Mouse (Mus musculus) bone marrow macrophage, adult 2 months (primary cell): ENCODE results near the gene Dnm3. TPM values are rescaled to one million over a fixed set of nuclear protein-coding genes. Genes with fewer than 3 reads are reported as not detected.

Experiments used
- H3K27ac ChIP-seq: 2 replicates; pipeline ENCODE4 v1.5.1; 2012; ENCODE audit warnings: low read depth, low read length; ENCODE audit not compliant: insufficient read depth
- H3K4me1 ChIP-seq: 2 replicates; pipeline ENCODE4 v1.6.1; 2012; ENCODE audit warnings: low read length; ENCODE audit not compliant: control insufficient read depth, insufficient read depth
- H3K4me3 ChIP-seq: 2 replicates; pipeline ENCODE4 v1.5.1; 2012; ENCODE audit warnings: mild to moderate bottlenecking, low read length, moderate library complexity; ENCODE audit not compliant: insufficient read depth
- CTCF ChIP-seq: IDR thresholded peaks from 2 replicates; pipeline ENCODE4 v1.5.1; 2012; ENCODE audit warnings: low read depth, mild to moderate bottlenecking, low read length, moderate library complexity
- POLR2A ChIP-seq: IDR thresholded peaks from 2 replicates; pipeline ENCODE4 v1.6.1; 2012; ENCODE audit warnings: mild to moderate bottlenecking, low read depth, low read length, borderline replicate concordance
- polyA plus RNA-seq: library from polyadenylated mRNA; stranded (reverse); fragments of >200 nt; gene quantifications from 2 replicates; pipeline ENCODE4 v1.2.4, GENCODE M21; 2012; ENCODE audit not compliant: missing spikeins, insufficient read depth, insufficient read length

The Dnm3 gene
- polyA plus RNA-seq, 1 experiment: 0.29 TPM

DNA sequence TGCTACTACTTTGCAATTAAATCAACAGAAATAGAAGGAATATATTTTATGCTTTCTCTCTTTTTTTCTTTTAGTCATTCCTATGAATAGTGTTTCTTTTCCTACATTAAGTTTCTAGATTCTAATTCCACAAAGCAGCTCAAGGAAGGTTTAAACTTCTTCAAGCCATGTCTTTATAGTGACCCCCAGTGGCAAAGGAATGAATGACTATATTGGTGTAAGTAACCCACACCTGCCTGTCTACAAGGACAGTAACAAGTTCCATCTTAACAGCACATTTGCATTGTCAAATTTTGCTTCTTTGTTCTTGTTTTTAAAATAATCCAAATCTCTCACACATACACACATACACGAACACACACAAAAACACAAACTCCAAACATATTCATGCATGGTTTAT lies 141.2 kb downstream of the Dnm3 start:
- no peaks in the 10 kb centered on the region for H3K4me1 ChIP-seq
- no peak overlapping the region for H3K4me3 ChIP-seq
- no peak for TF ChIP-seq POLR2A
- TF ChIP-seq CTCF: no peak
- no peak overlapping the region for H3K27ac ChIP-seq

DNA sequence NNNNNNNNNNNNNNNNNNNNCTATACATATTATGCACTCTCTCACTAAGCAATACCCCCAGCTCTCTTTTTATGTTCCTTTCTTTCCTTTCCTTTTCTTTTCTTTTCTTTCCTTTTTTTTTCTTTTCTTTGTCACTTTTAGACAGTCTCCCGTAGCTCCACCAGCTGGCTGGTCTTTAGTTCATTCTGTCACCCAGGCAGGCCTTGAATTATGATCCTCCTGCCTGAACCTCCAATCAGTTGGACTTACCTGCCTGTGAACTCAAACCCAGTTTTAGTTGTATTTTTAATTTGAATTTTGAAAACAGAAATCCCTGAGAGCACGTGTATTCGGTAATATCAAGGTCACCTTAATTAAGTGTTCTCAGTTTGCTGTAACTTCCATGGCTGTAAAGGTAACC lies 141.6 kb downstream of the Dnm3 start:
- TF ChIP-seq CTCF (no peak), POLR2A (no peak)

GRCm38 (mm10) chr1:162328673-162329072 lies 149.2 kb downstream of the Dnm3 start:
- Histone ChIP-seq H3K4me1 (no peaks in the 10 kb centered on the region), H3K4me3 (no peak overlapping the region), H3K27ac (no peak overlapping the region)
- no peak for TF ChIP-seq CTCF
- TF ChIP-seq POLR2A: no peak

More for the DNA sequence above, 141.6 kb downstream of the Dnm3 start:
- no peak overlapping the region for H3K4me3 ChIP-seq
- no peak overlapping the region for H3K27ac ChIP-seq
- H3K4me1 ChIP-seq: no peaks in the 10 kb centered on the region

- Histone ChIP-seq H3K4me3 (no peak overlapping the region), H3K27ac (no peak overlapping the region), H3K4me1 (no peaks in the 10 kb centered on the region)
- TF ChIP-seq CTCF (no peak), POLR2A (no peak)
Observed at GRCm38 (mm10) chr1:162327631-162328030, 150.2 kb downstream of the Dnm3 start.

DNA sequence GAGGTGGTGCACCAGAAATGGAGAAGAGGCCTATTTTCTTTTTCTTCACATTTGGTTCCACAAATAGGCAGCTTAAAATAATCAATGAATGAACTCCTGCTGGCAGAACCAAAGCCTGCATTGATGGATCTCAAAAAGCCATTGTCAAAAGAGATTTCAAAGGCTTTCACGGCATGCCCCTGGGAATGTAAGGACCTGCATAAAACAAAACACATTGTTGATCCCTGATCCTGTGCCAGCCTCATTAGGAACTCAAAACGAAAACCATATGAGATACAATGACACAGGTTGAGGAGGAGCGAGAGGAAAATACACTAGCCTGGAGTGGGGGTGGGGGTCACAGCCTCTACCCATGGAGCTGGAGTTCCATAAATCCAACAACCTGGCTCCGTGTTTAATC lies 153.4 kb downstream of the Dnm3 start:
- Histone ChIP-seq H3K27ac (no peak overlapping the region), H3K4me1 (no peaks in the 10 kb centered on the region), H3K4me3 (no peak overlapping the region)
- TF ChIP-seq POLR2A (no peak), CTCF (no peak)

GRCm38 (mm10) chr1:162323142-162323541 lies 154.7 kb downstream of the Dnm3 start:
- H3K4me1 ChIP-seq: no peaks in the 10 kb centered on the region
- TF ChIP-seq CTCF: no peak
- no peak for TF ChIP-seq POLR2A

GRCm38 (mm10) chr1:162313451-162314276 lies 164.2 kb downstream of the Dnm3 start:
- Histone ChIP-seq H3K4me3 (no peak overlapping the region), H3K27ac (no peak overlapping the region), H3K4me1 (peaks cover 6% of the 10 kb centered on the region)
- TF ChIP-seq POLR2A (no peak), CTCF (no peak)

More at GRCm38 (mm10) chr1:162323142-162323541, 154.7 kb downstream of the Dnm3 start:
- no peak overlapping the region for H3K27ac ChIP-seq
- H3K4me3 ChIP-seq: no peak overlapping the region

DNA sequence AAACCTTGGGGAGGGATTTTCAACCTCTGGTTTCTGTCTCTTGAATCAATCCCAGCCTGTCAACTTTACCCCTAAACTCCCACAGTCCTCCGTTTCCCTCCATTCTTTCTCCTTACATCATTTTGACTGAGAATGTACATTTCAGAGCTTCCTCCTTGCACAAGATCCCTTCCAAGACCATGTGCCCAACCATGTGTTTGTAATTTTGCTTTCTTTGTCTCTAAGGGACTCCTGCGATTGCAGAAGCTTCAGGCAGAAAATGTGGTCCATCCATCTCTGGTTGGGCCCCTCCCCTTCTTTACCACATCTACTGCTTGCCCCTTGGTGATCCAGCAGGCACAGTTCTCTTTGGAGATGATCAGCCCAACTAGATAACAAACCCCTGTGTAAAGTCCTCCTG lies 165.2 kb downstream of the Dnm3 start:
- H3K4me1 ChIP-seq: peaks cover 6% of the 10 kb centered on the region
- no peak overlapping the region for H3K4me3 ChIP-seq
- no peak overlapping the region for H3K27ac ChIP-seq
- TF ChIP-seq CTCF (no peak), POLR2A (no peak)

DNA sequence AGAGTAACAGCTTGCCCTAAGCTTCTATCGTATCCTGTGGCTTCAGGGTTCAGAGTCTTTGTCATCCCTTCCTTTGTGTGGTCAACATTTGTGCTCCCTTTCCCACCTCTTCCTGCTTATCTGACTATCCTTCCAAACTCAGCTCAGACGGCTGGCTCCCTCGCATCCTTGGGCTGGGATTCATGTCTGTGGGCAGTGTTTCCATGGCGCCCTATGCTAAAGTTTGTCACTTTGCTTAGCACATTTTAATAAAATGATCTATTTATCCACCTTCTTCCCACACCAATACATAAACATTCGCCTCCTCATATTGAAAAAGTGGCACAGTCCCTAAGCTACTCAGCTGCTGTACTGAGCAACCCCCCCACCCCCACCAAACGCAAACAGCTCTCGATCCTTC lies 165.7 kb downstream of the Dnm3 start:
- no peak overlapping the region for H3K27ac ChIP-seq
- no peak overlapping the region for H3K4me3 ChIP-seq
- peaks cover 6% of the 10 kb centered on the region for H3K4me1 ChIP-seq
- TF ChIP-seq CTCF (no peak), POLR2A (no peak)

DNA sequence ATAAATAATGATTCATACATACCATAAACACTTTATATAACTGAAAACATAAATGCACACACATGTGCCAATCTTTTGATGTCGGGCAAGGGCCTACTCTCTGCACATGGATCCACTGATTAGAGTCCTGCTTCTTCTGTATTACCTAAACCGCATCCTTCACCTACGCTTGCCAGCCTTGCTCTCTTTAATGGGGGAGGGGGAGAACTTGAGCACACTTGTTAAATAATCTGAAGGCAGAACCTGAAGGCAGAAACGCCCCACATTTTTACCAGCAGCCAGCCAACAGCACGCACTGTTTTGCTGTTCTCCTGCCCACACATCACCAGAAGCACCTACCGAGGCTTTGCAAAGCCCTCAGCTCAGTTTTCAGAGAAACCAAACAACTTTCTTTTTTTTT lies 172.6 kb downstream of the Dnm3 start:
- Histone ChIP-seq H3K27ac (no peak overlapping the region), H3K4me3 (no peak overlapping the region), H3K4me1 (no peaks in the 10 kb centered on the region)
- TF ChIP-seq CTCF (no peak), POLR2A (no peak)
